Mouse (Mus musculus) c-Kit-positive CD71-negative TER-119-negative erythroid progenitor cells, embryonic 14.5 days (primary cell): ENCODE measurements around the gene Zfp511.

Experiments used
- DNase-seq: peaks from one replicate; pipeline ENCODE4 v3.0.0-alpha.2; 2013; ENCODE audit warnings: low read depth

The Zfp511 gene

DNA sequence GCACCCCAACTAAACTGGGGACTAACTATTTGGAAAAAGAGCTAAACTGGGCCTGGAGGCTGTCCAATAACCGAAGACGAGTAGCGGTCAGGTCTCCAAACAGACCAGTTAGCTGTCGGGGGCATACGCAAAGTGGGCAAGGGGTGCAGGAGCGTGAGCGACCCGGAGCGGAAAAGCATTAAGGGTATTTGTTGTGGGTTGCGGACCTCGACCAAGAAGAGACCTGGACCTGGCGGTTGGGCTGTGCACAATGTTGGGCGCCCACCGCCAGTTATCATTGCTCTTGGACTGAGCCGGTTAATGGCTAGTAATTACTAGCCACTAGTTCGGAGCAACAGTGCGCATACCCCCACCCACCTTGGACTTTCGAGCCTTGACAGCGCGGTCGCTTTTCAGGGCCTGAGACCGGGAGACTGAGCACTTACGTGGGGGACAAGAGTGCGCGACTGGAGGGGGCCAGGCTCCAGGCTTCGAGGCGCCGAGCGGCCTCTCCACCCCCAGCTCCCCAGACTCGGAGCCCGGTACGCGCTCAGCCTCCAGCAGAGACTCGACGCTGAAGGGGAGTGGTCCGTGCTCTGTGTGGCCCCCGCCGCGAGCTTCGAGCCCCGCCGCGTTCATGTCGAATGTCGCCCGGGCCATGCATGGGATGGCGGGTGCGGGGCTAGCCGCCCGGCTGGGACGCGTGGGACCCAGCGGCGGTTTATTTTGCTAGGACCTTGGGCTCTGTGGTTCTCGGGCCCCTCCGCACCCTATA is 12.3 kb downstream of the Zfp511 start, which contains the start of gene Msx3:
Msx3 (minus strand) TSS at position 729 of the 754 bp plus-strand sequence.
- DNase-seq: no peak

DNA sequence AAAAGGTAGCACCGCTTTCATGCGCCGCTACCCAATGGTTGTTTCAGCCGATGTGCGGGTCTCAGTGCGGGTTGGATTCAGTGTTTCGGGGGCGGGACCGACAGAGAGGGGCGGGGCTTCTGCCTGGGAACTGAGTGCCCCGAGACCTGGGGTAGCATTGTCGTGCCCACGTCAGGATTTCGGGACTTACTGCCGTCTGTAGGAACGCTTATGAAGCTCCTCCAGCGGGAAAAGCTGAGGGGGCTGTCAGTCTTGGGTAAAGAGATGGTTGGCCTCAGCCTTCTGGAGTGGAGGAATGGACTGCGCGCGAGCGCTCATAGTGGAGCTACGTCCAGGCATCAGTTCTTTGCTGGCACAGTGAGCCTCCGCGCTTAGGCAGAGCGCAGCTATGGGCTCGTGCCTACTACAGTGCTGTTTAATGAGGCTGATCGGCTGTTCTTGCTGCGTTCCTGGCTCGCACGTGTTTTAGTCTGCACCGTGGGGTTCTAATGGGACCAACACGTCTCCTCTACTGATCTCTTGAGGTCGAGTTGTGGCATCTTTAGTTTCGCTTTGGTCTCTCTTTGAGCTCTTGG is 13.0 kb downstream of the Zfp511 start:
- no peak for DNase-seq

DNA sequence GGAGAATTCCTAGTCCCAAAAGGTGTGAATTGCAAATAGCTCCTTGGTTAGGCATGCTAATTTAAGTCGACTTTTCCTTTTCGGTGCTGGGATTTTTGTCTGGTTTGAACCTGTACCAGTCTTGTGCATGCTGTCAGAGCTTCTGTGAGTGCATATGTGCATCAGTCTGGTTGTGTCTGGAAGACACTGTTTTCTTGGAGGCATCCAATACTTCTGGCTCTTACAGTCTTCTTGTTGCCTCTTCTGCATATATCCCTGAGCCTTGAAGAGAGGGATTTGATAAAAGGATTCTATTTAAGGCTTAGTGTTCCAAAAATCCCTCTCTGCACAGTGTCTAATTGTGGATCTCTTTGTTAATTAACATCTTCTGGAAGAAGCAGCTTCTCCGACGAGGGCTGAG is 17.9 kb downstream of the Zfp511 start:
- no peak for DNase-seq

DNA sequence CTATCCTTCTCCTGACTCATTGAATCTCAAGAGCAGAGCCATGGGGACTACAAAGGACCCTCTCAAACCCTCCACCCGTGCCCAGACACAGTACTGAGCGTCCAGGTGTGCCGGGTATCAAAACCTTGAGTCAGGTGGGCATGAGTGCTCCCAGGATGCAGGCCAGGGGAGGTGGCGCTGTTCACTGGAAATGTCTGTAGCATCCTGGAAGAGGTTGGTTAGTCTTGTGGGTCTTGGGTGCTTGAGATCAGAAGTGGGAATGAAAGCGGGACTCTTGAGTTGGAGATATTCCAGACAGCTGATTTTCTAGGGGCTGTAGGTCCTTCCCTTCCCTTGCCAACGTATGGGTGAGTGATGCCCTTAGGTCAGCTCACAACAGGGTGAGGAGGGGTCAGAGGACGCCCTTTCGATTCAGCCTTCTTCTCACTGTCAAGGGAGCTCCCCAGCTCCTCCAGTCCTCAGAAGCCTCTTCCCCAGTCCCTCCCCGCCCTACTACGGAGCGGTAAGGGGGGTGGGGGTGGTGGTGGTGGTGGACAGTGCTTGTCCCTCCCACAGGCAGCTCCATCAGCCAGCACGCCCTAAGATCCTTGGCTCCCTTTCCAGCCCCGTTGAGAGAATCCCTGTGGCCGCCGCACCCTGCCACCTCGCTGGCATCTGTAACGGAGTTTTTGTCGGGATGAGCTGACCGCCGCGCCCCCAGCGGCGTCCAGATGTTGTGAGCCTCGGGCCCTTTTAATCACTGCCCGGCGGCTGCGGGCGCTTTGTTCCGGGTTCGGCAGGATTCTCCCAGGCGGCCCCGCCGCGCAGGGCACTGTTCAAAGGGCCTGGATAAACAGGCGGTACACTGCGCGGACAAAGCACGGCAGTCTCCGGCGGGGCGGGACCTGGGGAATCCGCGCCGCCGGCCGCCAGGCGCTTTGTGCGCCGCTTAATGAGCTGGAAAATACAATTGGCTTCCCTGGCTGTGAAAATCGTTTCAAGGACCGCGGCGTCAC is 21.5 kb downstream of the Zfp511 start:
- no peak for DNase-seq

DNA sequence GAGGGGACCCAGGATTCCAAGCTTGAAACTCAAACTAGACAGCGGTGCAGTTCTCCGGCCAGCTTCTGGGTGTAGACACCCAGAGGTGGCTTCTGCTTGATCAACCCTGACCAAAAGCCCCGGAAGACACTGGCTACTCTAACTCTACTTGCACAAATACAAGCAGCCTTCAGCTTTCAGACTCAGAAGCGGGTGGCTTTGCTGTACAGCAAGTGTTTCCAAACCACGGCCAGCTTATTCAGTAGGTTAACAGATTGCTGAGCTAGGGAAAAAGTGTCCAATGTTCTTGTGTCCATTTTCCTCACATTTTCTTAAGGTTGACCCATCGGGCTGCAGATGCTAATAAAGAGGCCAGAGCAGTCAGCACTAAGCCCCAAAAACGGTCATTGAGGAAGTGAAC is 22.3 kb downstream of the Zfp511 start:
- no peak for DNase-seq

DNA sequence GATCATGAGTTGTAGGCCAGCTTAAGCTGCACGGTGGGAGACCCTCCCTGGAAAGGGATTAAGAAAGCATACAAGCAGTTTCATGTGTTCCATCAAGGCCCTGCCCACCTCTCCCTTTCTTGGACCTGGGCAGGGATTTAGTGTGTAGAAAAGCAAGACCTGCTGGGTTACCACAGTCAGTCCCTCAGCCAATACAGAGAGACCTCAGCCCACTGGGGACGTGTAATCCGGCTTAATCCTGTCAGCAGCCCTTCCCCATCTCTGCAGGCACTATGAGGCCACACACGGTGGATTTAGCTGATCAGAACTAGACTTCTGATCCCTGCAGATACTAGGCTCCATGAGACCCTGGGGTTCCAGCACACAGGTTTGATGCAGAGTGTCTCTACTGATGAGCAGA is 23.4 kb downstream of the Zfp511 start:
- no peak for DNase-seq

DNA sequence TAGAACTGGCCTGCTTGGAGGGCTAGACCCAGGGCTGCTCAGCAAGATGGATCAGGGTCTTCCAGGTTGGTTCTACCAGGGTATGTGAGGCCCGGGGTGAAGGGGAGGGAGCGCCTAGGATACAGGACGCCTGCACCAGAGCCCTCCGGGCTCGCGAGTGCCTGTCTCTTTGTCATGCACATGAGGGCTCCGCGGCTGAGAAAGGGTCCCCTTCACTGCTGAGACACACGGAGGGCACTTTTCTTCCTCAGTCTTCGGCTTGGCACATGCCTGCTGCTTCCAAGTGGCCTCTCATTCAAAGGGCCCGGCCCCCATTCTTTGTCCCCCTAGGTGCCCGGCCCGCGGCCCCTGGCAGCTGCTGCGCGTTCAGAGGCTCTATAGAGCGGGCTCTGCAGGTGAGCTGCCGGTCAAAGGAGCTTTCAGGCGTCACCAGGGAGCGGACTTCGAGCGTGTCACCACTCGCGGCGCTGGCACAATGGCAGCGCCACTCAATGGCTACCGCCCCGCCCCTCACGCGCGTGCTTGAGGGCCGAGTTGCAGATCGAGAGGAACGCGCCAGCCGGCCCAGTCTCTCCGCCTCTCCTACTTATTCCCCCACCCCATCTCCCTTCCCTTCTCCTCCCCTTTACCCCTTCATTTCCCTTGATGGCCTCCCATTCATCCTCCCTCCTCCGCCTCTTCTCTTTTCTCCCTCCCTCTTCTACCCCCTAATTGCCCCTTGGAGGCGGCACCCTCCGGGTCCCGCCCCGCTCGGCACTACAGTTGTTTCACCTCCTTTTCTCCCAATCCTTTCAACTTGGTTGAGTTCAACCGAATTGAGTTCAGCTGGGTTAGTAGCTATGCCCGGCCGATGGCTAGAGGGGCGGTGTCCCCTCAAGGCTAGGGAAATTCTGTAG is 25.0 kb downstream of the Zfp511 start:
- no peak for DNase-seq

DNA sequence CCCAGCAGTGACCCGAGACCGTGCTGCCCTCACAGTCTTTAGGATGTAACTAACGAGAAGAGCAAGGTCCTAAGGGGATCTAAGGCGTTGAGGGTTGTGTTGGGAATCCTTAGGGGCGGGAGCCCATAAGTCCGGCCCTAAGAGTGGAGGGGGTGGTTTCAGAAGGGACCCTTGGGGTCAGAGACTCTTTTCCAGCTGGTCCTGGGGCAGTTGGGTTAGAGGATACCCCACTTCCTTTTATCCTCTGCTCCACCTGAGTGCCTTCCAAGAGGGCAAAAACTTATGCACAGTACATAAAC is 25.6 kb downstream of the Zfp511 start:
- no peak for DNase-seq

DNA sequence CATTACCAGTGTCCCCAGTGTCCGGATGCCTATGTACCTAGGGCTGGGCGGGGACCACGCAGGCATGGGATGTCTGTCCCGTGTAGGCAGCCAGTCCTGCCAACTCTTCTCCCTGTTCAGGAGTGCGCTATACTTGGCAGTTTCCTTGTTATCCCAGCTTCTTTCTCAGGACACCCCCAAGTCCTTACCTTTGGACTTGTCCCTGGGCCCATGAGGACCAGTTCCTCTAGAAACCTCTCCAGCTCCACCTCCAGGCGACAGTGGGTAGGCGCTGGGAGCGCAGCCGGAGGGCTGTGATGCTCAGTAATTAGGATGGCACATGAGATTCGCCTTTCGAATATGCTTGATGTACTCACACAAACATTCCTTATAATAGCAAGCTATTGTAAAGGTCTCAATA is 26.1 kb downstream of the Zfp511 start:
- no peak for DNase-seq

DNA sequence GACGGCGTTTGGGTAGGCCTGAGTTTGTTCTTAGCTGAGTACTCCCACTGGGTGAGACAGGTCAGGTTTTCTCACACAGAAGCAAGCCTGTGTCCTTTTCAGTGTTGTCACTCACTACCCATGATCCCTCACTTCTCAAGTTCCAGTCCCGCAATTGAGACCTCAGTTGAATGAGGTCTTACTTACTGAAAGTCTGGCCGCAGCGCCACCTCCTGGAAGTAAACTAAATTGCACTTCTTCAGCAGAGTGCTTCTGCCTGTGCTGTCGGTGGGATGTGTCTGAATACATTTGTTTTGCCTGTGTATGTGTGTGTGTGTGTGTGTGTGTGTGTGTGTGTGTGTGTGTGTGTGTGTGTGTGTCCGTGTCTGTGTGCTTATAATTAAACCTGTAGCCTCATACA is 26.9 kb downstream of the Zfp511 start:
- peak; percentile 66 for DNase-seq

DNA sequence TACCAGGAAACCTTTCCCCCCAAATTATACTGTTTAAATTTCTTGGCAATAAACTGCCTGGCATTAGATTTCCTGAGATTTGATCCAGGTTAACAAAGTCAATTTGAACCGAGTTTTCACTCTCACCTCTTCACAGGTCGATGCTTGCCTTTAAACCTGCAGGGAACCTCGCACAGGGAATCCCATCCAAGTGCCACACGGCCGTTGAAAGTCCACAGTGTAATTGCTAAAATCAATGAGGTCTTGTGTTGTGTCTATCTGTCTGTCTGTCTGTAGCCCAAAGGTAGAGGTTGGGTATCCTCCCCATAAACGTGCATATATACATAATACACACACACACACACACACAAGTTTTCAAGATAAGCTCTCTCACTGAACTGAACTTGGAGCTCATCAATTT is 31.2 kb downstream of the Zfp511 start:
- DNase-seq: no peak

DNA sequence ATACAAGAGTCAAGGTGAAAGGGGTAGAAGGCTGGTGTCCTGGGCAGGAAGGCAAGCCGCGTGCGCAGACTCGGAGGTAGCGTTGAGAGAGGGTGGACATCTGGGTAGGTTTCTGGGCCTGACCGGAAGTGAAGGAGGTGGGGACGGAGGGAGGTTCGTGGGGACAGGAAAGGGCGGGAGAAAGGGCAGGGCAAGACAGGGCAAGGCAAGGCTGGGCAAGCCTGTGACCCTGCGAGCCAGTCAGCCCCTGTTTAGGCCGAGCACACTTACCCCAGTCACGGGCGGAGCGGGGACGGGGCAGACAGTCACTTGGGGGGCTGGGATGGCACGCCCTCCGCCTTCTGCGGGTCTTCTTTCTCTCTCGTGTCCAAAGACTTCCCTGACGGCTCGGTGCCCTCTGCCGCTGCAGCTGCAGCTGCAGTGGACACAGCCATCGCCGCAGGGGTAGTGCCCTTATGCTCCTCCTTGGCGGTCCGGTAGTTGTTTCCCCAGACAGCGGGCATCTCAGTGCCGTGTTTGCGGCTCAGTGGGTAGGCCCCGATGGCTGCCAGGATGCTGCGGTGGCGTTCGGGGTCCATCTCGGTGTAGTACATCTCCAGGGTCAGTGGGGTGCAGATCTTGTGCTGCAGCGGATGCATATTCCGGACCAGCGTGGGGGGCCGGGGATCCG is 34.0 kb downstream of the Zfp511 start:
- no peak for DNase-seq

DNA sequence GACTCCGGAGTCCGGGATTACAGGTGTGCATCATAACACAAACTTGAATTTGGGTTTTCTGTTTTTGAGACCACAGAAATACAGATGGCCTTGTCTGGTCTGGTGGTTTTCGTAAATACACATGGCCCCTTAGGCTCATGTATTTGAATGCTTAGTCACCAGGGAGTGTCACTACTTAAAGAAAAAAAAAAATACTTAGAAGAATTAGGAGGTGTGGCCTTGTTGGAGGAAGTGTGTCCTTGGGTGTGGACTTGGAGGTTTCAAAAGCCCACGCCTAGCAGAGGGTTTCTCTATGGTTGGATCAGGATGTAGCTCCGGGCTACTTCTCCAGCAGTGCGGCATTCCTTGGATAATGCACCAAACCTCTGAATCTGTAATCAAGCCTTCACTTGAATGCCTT is 41.5 kb downstream of the Zfp511 start:
- DNase-seq: no peak

DNA sequence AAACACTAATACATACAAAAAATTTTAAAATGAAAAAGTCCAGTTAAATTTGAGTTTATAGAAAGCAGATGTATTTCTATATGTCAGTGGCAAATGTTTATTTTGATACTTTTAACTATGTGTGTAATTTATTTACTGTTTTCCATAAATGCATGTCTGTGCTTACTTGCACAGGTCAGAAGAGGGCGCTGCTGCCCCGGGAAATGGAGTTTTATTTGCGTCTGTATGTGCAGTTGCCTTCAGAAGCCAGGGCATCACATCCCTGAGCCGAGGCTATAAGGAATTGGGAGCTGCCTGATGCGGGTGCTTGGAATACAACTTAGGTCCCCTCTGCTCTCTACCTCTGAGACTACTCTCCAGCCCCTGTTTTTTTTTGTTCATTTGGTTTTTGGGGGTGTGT is 42.5 kb downstream of the Zfp511 start:
- DNase-seq: peak; percentile 75

DNA sequence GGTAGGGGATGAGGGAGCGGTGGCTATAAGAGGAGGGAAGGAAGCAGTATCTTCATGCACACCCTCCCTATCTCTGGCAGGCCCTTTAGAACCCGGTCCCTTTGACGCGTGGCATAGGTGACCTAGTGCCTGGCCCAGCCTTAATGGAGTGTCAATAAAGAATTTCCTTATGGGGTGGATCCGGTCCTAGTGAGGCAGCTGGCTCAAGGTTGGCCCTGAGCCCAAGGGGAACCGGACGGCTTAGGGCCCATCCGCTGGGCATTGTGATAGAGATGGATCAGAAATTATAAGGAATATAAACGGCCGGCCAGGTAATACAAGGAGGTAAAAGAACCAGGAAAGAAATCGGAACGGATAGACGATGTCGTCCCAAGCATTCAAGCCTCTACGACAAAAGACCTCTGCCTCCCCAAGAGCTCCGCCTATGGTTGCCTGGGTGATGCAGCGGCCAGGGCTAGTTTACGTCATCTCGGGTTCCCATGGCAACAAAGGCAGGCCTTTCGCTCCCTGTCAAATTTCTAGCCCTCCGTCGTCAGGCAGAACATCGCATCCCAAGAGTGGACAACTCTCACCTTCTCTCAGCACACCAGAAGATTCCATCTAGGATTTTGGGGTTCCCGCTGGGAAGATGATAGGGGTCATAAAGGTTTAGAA is 44.4 kb downstream of the Zfp511 start:
- DNase-seq: peak; percentile 49

DNA sequence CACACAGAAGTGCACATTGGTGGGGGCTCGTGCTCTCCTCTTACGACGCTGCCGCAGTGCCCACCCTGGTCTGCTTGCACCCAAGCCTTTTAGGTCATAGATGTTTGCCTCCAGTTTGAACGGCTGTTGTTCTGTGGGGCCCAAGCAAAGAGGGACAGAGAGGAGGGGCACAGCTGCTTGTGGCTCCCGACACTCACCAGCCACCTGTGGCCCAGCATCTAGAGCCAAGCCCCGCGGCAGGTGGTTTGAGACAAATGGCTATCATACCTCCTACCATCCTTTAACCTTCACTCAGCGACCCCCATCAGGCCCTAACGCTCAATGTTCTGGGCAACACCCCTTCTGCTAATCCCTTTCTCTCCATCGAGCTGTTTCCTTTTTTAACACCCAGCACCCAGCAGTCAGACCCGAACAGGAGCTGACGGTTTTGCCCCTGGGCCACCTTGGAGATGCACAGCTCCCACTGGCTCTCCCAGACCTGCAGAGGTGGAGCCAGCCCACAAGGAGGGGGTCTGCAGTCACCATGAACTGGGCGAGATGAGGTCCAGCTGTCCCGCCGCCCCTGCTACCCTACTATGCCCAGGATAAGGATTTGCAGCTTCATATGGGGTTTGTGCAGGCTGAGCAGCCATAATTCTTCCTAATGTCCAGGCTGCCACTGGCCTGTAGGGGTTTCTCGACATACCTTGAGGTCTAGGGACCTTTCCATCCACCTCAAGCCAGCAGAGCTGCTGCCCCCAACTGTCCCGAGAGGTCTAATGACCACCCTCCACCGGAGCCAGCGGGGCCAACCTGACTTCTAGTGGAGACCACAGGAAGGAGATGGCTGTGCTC is 45.4 kb downstream of the Zfp511 start:
- no peak for DNase-seq

DNA sequence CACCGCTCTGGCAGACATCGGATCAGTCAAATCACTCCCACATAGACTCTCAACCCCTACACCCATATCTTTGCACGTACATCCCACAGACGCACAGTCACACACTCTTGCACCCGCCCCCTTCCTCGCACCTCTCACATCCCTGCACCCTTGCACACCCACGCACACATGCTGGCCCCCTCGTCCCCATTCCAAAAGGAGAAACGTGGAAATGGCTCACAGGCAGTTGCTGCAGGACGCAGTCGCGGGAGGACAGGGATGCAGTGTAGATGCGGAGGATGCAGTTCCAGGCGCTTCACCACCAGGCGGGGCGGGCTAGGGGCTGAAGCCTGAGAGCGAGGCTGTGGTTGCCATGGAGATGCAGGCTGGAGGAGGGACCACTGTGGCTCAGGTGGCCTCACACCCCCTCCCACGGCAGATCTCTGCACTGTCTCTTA is 46.1 kb downstream of the Zfp511 start, which contains the start of gene Caly:
Caly (minus strand) TSS at position 307 of the 437 bp plus-strand sequence.
- DNase-seq: no peak
